Mouse (Mus musculus): ENCODE measurements around the gene Atp1b1.

Atp1b1 gene

DNA sequence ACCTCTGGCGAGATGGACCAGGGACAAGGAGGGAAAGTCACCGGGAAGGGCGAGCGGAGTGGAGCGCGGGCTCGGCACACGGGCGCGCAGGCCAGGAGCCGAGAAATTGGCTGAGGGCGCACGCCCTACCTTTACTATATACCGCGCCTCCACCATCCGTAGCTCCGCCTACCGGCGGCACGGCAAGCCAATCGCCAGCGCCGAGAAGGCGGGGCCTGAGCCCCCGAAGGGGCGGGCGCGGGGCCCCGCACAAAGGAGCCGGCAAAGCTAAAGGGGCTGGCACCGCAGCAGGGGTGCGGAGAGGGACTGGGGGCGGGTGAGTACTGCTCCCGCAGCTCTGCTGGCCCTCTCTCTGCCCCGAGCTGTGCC, at the start of gene Atp1b1:
Atp1b1 (minus strand) TSS at position 111 of the 369 bp plus-strand sequence.
- peak; percentile 96 for DNase-seq

DNA sequence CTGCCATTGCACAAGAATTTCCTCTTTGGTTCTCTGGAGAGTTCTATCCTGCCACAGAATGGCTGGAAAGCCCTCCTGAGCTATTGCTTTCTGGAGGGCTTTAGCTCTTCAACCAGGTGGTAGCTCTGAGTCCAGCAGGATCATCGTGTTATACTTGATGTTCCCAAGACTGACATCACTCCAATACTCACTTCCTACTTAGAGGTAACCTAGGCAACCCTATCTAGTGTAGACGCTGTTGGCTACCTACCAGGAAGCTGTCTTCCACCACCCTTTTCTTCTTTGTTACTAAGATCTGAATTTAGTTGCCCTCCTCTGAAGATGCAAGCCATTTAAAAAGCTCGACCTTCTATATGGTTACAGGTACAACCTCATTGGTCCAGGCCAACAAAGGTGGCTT, 46.9 kb upstream of the Atp1b1 start:
- DNase-seq = no peak

GRCm38 (mm10) chr1:164503140-164503730, 45.1 kb upstream of the Atp1b1 start:
- no peak for DNase-seq

GRCm38 (mm10) chr1:164502231-164502630, 44.1 kb upstream of the Atp1b1 start:
- peak; percentile 42 for DNase-seq

DNA sequence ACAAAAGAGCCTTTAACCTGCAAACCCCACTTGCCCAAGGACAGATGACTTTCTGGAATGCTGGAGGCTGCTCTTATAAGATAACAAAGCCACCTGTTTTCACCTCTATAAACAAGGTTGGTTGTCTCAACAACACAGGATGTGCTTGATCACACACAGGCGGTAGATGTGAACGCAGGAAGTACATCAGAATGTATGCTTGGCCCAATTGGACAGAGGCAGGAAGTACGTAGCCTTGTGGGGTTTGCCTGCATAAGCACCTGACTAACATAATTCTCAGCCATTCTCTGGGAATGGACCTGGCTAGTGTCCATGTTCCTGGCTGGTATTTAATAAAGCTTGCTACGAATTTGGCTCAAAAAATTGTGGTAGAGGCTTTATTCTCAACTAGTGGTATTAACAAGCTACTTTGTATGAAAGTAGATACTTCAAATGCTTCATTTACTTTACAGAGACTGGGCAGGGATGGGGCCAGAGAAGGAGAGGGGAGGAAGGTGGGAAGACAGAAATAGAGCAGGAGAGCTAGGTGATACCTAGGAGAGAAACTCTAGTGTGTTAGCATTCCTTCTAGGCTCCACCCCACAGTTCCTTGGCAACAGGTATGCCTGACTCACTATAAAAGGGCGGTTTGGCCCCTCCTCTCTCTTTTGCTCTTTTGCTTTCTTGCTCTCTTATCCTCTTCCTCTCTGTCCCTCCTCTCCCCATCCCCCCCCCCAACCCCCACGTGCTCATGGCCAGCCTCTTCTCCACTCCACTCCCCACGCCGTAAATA, 36.8 kb upstream of the Atp1b1 start:
- DNase-seq = no peak

DNA sequence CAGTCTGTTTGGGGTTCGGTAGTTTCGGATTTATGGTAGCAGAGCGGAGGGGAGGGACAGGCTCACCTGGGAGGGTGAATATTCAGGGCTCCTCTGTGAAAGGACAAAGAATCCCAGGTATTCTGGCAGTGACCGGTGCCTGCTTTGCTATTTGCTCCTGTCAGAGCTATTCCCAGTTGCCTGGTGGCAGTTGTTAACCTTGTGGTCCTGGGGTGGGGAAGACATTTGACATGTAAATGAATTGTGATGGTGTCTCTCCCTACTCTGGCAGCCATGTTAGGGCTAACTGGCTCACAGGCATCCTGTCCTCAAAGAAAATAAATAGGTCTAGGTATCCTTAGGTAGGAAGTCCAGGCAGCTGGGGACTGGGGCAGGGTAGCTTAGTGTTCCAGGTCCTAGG, 36.1 kb upstream of the Atp1b1 start:
- no peak for DNase-seq

DNA sequence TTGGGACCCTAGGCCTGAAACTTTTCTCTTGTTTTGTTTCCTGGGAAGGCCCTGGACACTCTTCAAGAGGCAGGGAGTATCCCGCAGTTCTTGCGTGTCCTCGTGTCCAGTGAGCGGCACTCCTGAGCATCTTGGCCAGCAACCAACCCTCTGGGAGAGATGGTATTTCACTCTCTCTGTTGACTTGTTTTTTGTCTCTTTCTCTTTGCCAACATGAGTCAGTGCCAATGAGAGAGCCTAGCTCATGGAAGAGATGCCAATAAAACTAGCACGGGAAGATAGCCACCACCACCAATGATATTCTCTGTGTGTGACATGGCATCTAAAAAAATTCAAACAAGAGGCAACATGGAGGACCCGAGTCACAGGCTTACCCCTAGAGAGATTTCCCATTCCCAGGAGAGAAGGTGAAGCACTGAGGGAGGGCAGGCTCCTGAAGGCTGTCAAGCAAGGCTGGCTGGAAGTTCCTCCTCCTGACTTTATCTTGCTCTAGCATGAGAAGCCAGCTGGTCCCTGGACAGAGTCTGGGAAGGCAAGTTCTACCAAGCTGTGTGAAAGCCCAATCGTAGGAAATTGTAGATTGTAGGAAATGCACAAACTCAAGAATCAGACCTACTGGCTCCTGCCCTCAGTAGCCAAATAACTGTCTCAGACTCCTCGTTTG, 35.0 kb upstream of the Atp1b1 start:
- peak; percentile 69 for DNase-seq

DNA sequence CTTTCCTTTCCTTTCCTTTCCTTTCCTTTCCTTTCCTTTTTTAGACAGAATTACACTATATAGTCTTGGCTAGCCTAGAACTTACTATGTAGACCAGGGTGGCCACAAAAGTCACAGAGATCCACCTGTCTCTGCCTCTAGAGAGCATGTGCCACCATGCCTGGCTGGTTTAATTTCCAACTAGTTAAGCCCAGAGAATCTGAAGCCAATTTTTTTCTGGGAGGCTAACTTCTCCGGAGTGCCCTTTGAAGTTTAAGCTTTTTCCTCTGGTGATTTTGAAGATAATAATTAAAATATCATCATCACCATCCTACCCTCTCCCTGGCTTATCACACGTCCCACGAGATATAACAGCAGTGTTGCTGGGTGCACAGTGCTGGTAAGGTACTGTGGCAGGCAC, 34.3 kb upstream of the Atp1b1 start:
- DNase-seq = no peak

DNA sequence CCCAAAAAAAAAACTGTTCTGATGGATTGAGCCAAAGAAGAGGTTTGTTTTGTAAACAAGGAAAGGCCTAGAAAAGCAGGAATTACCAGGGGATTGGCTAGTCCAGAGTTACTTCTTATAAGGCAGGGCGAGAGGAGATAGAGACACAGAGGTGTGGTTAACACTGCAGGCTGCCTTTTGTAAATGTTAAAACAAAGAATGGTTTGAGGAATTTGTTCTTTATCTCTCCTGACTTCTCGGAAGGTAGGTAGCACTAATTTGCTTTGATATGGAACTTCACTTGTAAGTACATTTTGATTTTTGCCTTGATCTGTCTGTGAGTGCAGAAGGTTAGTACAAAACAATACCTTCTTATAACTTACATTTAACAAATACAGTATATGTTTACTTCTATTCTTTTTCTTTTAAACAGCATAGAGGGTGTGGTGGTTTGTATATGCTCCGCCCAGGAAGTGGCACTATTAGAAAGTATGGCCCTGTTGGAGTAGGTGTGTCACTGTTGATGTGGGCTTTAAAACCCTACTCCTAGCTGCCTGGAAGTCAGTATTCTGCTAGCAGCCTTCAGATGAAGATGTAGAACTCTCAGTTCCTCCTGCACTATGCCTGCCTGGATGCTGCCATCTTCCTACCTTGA, 31.9 kb upstream of the Atp1b1 start:
- no peak for DNase-seq

DNA sequence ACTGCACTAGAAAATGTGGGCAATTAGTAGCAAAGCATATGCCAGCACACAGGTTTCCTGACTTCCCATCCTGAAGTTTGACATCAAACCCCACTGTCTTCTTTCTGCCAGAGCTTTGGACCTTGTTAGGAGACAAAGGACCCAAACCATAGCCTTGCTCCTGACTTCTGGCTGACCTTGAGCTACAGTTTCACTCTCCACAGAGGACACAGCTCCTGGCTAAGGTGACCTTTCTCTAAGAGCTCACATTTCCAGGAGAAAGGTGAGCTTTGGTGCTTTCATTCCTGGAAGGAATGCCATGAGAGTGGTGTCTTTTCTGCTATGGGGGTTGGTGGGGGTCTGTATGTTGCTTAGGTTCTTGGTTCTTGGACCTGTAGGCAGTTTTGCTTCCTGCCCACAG, 25.6 kb upstream of the Atp1b1 start:
- no peak for DNase-seq

- DNase-seq = no peak
Observed at GRCm38 (mm10) chr1:164482833-164483232, 24.7 kb upstream of the Atp1b1 start.

GRCm38 (mm10) chr1:164481645-164482354, 23.6 kb upstream of the Atp1b1 start:
- no peak for DNase-seq

- DNase-seq = no peak
Observed at GRCm38 (mm10) chr1:164480755-164481644, 22.8 kb upstream of the Atp1b1 start.

DNA sequence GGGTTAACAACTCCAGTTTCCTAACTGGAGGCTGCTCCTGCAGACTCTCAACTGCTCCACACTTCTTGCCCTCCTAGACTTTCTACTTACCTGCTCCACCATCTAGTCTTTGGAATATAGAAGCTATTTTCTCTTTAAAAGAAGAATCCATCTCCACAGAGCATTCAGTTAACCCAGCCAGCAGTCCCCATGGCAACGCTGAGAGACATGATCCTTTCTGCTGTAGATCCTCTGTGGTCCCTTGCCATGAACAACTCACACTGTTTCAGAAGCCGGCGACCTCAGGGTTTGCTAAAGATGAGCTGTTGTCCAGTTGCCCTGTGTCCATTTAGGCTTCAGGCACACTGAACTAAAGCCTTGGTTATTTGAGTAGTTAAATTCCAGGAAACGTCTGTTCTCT, 17.7 kb upstream of the Atp1b1 start:
- DNase-seq = no peak

GRCm38 (mm10) chr1:164474778-164475511, 16.8 kb upstream of the Atp1b1 start:
- no peak for DNase-seq

DNA sequence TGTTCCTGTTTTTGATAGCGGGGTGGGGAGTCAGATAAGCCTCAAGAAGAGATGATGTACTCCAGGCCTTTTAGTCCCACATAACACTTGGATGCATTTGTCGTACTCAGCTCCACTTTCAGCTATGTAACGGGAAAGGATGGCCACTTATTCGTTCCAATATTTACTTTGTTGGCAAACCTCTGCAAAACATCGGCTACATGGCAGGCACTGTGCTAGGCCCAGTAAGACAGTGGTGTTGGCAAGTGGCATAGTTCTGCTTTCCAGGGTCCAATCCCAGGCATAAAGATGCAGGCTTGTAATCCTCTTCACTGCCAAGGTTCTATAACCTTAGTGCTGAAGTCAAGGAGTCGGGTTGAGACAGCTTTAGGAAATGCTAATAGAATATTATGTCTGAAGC, 16.2 kb upstream of the Atp1b1 start:
- no peak for DNase-seq

GRCm38 (mm10) chr1:164473398-164473797, 15.2 kb upstream of the Atp1b1 start:
- DNase-seq = no peak

- no peak for DNase-seq
Observed at GRCm38 (mm10) chr1:164471632-164472031, 13.5 kb upstream of the Atp1b1 start.

DNA sequence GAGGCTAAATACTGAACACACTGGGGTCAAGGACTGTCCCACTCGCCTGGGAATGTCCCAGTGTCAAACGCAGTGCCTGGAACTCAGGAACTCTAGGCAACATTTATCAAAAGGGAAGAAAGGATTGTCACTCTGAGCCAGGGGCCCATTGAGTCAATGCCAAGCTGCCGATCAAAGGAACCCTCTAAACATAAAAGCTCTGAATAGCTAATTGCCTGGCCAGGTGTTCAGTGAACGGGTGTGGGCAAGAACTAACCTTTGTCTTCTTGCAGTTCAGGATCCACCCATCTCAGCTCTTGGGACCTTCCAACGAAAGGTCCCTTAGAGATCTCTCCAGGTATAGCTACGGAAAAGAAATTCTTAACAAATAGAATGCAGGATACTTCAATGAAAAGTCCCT, 12.8 kb upstream of the Atp1b1 start:
- DNase-seq = no peak

- DNase-seq = no peak
Observed at GRCm38 (mm10) chr1:164468329-164468728, 10.2 kb upstream of the Atp1b1 start.

DNA sequence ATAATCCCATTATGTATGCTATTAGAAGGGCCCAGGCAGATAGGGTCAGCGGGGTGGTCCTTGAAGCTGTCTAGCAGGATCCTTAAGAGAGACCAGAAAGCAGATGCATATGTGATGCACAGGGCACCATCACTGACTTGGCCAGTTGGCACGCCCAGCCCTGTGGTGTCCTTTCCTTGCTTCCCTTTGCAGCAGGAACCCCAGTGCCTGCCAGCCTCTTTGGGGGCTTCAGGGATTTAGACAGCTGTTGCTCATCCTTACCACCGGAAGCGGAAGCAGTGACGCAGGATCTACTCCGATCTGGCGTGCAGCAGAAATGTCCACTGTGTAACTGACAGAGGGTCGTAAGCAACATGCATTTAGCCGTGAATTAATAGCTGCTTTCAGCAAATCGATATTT, 9.3 kb upstream of the Atp1b1 start:
- DNase-seq = no peak

Data from cerebellum, adult 11-12 months (tissue).